Mouse (Mus musculus) cerebellum, postnatal 10 days (tissue): Measurements from ENCODE around the gene Bmp6.

Source experiments
- DNase-seq, 2 experiments: peaks; one replicate each; pipeline ENCODE4 v3.0.0; 2021; ENCODE audit warnings: mixed read lengths in 2 of 2

The Bmp6 gene

GRCm38 (mm10) chr13:38344713-38345430, at the start of gene Bmp6:
Bmp6 (plus strand) TSS chr13:38345107.
- DNase-seq, result peak; percentile 84 to 86

- no peak for DNase-seq
Observed at GRCm38 (mm10) chr13:38296166-38296565, 48.7 kb upstream of the Bmp6 start.

- DNase-seq, result no peak
Observed at GRCm38 (mm10) chr13:38296601-38297000, 48.3 kb upstream of the Bmp6 start.

GRCm38 (mm10) chr13:38311125-38311524, 33.8 kb upstream of the Bmp6 start:
- no peak for DNase-seq

- no peak for DNase-seq
Observed at GRCm38 (mm10) chr13:38312357-38313040, 32.4 kb upstream of the Bmp6 start.

GRCm38 (mm10) chr13:38314590-38314989, 30.3 kb upstream of the Bmp6 start:
- DNase-seq, result no peak

GRCm38 (mm10) chr13:38318418-38318817, 26.5 kb upstream of the Bmp6 start:
- no peak for DNase-seq

GRCm38 (mm10) chr13:38320354-38320753, 24.6 kb upstream of the Bmp6 start:
- DNase-seq, result no peak

- no peak for DNase-seq
Observed at GRCm38 (mm10) chr13:38324452-38324851, 20.5 kb upstream of the Bmp6 start.

GRCm38 (mm10) chr13:38327377-38327776, 17.5 kb upstream of the Bmp6 start:
- DNase-seq, result no peak

GRCm38 (mm10) chr13:38333496-38333895, 11.4 kb upstream of the Bmp6 start:
- DNase-seq, result no peak

GRCm38 (mm10) chr13:38342598-38342997, 2.3 kb upstream of the Bmp6 start:
- peak; percentile 81 to 87 for DNase-seq

GRCm38 (mm10) chr13:38343202-38343601, 1.7 kb upstream of the Bmp6 start:
- DNase-seq, result peak in 1 of 2 experiments; percentile 21

GRCm38 (mm10) chr13:38345431-38345820, 519 bp downstream of the Bmp6 start:
- peak; percentile 42 to 44 for DNase-seq

- peak; percentile 36 to 39 for DNase-seq
Observed at GRCm38 (mm10) chr13:38346096-38346915, 1.4 kb downstream of the Bmp6 start.

- DNase-seq, result peak; percentile 49 to 58
Observed at GRCm38 (mm10) chr13:38347021-38347774, 2.3 kb downstream of the Bmp6 start.

GRCm38 (mm10) chr13:38347775-38348135, 2.8 kb downstream of the Bmp6 start:
- DNase-seq, result peak in 1 of 2 experiments; percentile 15

- no peak for DNase-seq
Observed at GRCm38 (mm10) chr13:38349046-38349445, 4.1 kb downstream of the Bmp6 start.

GRCm38 (mm10) chr13:38349818-38350217, 4.9 kb downstream of the Bmp6 start:
- DNase-seq, result no peak

GRCm38 (mm10) chr13:38351996-38352395, 7.1 kb downstream of the Bmp6 start:
- DNase-seq, result no peak

- no peak for DNase-seq
Observed at GRCm38 (mm10) chr13:38352986-38353385, 8.1 kb downstream of the Bmp6 start.

GRCm38 (mm10) chr13:38353420-38354255, 8.7 kb downstream of the Bmp6 start:
- no peak for DNase-seq
